Mouse (Mus musculus) hindbrain, embryonic 16.5 days (tissue): ENCODE measurements around the gene Mettl16. TPM values are rescaled to one million over a fixed set of nuclear protein-coding genes. Genes with fewer than 3 reads are reported as not detected.
A peak's percentile ranks its signal among the peaks of the same experiment; 100 is the strongest.
"Not testable (repeated sequence)": the region's sequence is repeated elsewhere in the genome, so short reads cannot be mapped to it uniquely, and the experiment has no call there.

Source experiments
- ATAC-seq: fragments of 200-750 bp; cut with Nextera tagmentation; 2 replicates; pipeline ENCODE4 v1.8.0; 2017; ENCODE audit warnings: moderate TSS enrichment, moderate library complexity
- H3K27ac ChIP-seq: fragments of 300-500 bp; sonication (generic); 2 replicates; pipeline ENCODE4 v1.5.1; 2014; ENCODE audit warnings: low read depth, mild to moderate bottlenecking, control low read depth, low read length, moderate library complexity
- H3K27me3 ChIP-seq: fragments of 300-500 bp; sonication (generic); replicated peaks from 2 replicates; pipeline ENCODE4 v1.6.1; 2014; ENCODE audit warnings: low read length; ENCODE audit not compliant: control insufficient read depth, insufficient read depth
- H3K36me3 ChIP-seq: fragments of 300-500 bp; sonication (generic); 2 replicates; pipeline ENCODE4 v1.6.1; 2014; ENCODE audit warnings: mild to moderate bottlenecking, low read length, moderate library complexity, mixed read lengths; ENCODE audit not compliant: control insufficient read depth, insufficient read depth
- H3K4me1 ChIP-seq: fragments of 300-500 bp; sonication (generic); 2 replicates; pipeline ENCODE4 v1.6.1; 2014; ENCODE audit warnings: low read depth, low read length; ENCODE audit not compliant: control insufficient read depth, insufficient read depth
- H3K4me2 ChIP-seq: fragments of 300-500 bp; sonication (generic); 2 replicates; pipeline ENCODE4 v1.6.1; 2014; ENCODE audit warnings: mild to moderate bottlenecking, low read length, control low read depth, moderate library complexity
- H3K4me3 ChIP-seq: fragments of 300-500 bp; sonication (generic); 2 replicates; pipeline ENCODE4 v1.5.1; 2014; ENCODE audit warnings: mild to moderate bottlenecking, low read length, control low read depth, moderate library complexity
- H3K9ac ChIP-seq: fragments of 300-500 bp; sonication (generic); 2 replicates; pipeline ENCODE4 v1.6.1; 2014; ENCODE audit warnings: low read depth, mild to moderate bottlenecking, control low read depth, low read length, moderate library complexity
- H3K9me3 ChIP-seq: fragments of 300-500 bp; sonication (generic); 2 replicates; pipeline ENCODE4 v1.6.1; 2014; ENCODE audit warnings: mild to moderate bottlenecking, low read length, moderate library complexity; ENCODE audit not compliant: control insufficient read depth
- WGBS: fragments of 180-500 bp; shearing (Covaris S2); extraction: QIAGEN DNeasy Blood & Tissue Kit; methylation state at CpG from one replicate; pipeline ENCODE4 v1.1.7; 2014; 5-methylcytosine and 5-hydroxymethylcytosine counted together
- polyA plus RNA-seq: library from polyadenylated mRNA; unstranded; fragments of >200 nt; fragmentation: Nextera tagmentation; extraction: Ambion mirVana; gene quantifications from 2 replicates; pipeline ENCODE4 v1.2.1, GENCODE M21; 2015

Mettl16 gene
- polyA plus RNA-seq, 1 experiment from 2014 or later: 52.2 TPM

DNA sequence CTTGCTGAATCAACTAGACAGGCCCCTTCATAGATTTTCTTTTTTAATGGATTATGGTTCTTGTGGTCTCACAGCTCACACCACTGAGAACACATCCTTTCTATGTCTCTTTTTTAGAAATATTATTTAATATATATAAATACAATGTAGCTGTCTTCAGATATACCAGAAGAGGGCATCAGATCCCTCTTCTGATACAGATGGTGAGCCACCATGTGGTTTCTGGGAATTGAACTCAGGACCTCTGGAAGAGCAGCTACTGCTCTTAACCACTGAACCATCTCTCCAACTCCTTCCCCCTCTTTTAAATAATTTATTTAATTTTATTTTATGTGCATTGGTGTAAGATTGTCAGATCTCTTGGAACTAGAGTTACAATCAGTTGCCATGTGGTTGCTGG is 39.5 kb downstream of the Mettl16 start:
- ATAC-seq: no peak
- Histone ChIP-seq H3K27ac (no peak overlapping the region), H3K27me3 (no peaks in the 10 kb centered on the region), H3K4me2 (no peak overlapping the region), H3K4me3 (no peak overlapping the region), H3K9me3 (no peaks in the 10 kb centered on the region), H3K4me1 (no peaks in the 10 kb centered on the region), H3K36me3 (peaks cover 10% of the 10 kb centered on the region), H3K9ac (no peak overlapping the region)

DNA sequence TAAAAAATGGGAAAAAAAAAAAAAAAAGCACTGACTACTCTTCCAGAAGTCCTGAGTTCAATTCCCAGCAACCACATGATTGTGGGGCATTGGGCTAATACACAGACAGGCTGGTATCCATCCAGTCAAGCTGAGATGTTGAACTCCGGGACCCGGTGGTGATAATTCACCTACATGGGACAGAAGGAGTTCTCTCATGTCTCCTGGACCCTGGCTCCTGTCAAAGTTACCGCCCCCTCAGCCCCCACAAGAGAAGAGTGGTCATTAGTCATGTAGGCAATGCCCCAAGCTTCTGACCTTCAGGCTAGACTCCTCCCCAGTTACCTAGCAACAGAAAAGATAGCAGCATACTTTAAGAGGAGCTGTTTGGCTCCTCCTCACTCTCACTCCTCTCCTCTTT is 40.4 kb downstream of the Mettl16 start:
- H3K27me3 ChIP-seq, ATAC-seq, H3K27ac ChIP-seq, H3K4me2 ChIP-seq, H3K36me3 ChIP-seq, H3K4me1 ChIP-seq, H3K9me3 ChIP-seq, H3K9ac ChIP-seq, H3K4me3 ChIP-seq: not testable (repeated sequence)
- WGBS: 54% methylated on average over 3 of the region's 3 CpGs

- no peak overlapping the region for H3K27ac ChIP-seq
- H3K9ac ChIP-seq: no peak overlapping the region
- no peak for ATAC-seq
- WGBS: 71% methylated on average over 5 of the region's 5 CpGs
- no peak overlapping the region for H3K4me2 ChIP-seq
- H3K4me1 ChIP-seq: no peaks in the 10 kb centered on the region
- peaks cover 3% of the 10 kb centered on the region; the same call in 1 of the 2 replicates for H3K36me3 ChIP-seq
- H3K27me3 ChIP-seq: no peaks in the 10 kb centered on the region
- no peaks in the 10 kb centered on the region for H3K9me3 ChIP-seq
- H3K4me3 ChIP-seq: no peak overlapping the region
Measured at GRCm38 (mm10) chr11:74811538-74811937, 40.9 kb downstream of the Mettl16 start.

GRCm38 (mm10) chr11:74815795-74816194 is 45.2 kb downstream of the Mettl16 start:
- Histone ChIP-seq H3K36me3 (0 out of 2 replicates have a peak, but pooled peaks cover 10% of the 10 kb centered on the region), H3K9ac (no peak overlapping the region), H3K4me1 (no peaks in the 10 kb centered on the region), H3K9me3 (no peaks in the 10 kb centered on the region), H3K4me2 (no peak overlapping the region), H3K4me3 (no peak overlapping the region), H3K27ac (no peak overlapping the region), H3K27me3 (no peaks in the 10 kb centered on the region)
- ATAC-seq: no peak

DNA sequence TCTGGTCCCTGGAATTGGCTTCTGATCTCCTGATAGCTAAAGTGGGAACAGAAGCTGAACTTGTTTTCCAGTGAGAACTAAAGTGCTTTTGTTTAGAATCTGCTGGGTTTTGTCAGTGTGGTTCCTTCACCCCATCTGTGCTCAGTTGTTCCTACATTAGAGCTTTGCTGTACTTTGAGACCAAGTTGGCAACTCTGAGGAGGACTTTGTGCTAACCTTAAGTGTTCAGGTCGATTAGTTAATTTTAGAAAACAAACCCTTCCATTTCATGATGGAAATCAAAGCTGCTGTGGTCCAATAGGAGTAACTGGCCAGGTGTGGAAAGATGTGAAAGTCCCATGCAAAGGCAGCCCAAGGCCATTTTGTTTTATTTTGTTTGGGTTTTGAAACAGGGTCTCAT is 50.3 kb downstream of the Mettl16 start:
- Histone ChIP-seq H3K4me2 (no peak overlapping the region), H3K36me3 (0 out of 2 replicates have a peak, but pooled peaks cover 10% of the 10 kb centered on the region), H3K9me3 (no peaks in the 10 kb centered on the region), H3K27ac (no peak overlapping the region), H3K4me3 (no peak overlapping the region), H3K4me1 (no peaks in the 10 kb centered on the region), H3K27me3 (no peaks in the 10 kb centered on the region), H3K9ac (no peak overlapping the region)
- ATAC-seq: no peak
- 69% methylated on average over 1 of the region's 1 CpGs for WGBS

GRCm38 (mm10) chr11:74821463-74821862 is 50.8 kb downstream of the Mettl16 start:
- peak; percentile 54; the same call in 1 of the 2 replicates for ATAC-seq

DNA sequence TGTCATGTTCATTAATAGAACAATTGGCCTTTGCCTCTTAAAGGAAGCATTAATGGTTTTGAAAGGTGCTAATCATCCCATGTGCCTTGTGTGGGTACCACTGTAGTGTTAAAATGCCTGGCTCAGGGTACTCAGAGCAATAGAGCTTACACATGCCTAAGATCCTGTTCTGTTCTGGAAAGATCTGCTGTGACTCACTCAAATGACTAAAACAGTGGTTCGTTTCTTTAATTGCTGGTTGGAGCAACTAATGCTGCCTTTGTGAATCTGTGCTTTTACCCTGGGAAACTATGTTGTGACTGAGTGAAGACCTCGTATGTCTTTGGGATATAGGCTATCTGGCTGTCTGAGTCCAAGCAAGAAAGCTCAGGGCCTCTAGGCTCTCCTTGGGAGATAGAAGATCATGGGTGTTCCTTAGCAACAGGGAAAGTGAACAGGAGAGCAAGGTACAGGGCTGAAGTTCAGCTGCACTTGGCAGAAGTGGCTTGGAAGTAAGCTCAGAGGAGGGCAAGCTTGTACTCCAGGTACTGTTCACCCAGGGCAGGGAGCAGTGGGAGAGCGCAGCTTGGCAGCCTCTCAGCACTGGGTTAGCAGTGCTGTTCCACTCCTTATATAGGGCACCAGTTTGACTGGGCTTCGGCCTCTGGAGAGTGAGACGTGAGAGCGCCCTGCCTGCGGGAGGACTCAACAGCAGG is 52.3 kb downstream of the Mettl16 start:
- 79% methylated on average over 7 of the region's 7 CpGs for WGBS
- Histone ChIP-seq H3K36me3 (0 out of 2 replicates have a peak, but pooled peaks cover 4% of the 10 kb centered on the region), H3K4me1 (no peaks in the 10 kb centered on the region), H3K27me3 (no peaks in the 10 kb centered on the region), H3K9ac (no peak overlapping the region), H3K27ac (no peak overlapping the region), H3K4me3 (no peak overlapping the region), H3K9me3 (no peaks in the 10 kb centered on the region), H3K4me2 (no peak overlapping the region)
- no peak for ATAC-seq

More at GRCm38 (mm10) chr11:74821463-74821862, 50.8 kb downstream of the Mettl16 start:
- Histone ChIP-seq H3K27ac (no peak overlapping the region), H3K27me3 (no peaks in the 10 kb centered on the region), H3K9me3 (no peaks in the 10 kb centered on the region), H3K36me3 (0 out of 2 replicates have a peak, but pooled peaks cover 10% of the 10 kb centered on the region), H3K4me3 (no peak overlapping the region), H3K4me1 (no peaks in the 10 kb centered on the region), H3K9ac (no peak overlapping the region), H3K4me2 (no peak overlapping the region)
- 25% methylated on average over 1 of the region's 1 CpGs for WGBS

DNA sequence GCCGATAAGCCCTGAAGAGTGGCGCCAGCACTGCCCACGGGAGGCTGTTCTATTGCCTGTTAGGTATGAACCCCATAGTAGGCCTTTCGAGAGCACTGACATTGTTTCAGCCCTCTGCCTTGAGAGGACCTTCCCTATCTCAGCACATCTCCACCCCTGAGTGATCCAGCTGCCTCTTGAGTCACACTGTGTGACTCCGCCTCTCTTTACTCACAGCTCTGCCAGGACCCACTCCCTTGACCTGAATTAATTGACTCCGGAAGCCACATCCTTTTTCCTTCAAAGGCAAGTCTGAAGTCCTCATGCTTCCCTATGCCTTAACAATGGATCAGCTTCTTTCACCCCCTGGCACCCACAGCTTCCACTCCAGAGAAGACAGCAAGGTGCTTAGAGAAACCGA is 55.5 kb downstream of the Mettl16 start:
- H3K9me3 ChIP-seq: no peaks in the 10 kb centered on the region
- H3K27ac ChIP-seq: no peak overlapping the region
- peaks cover 8% of the 10 kb centered on the region for H3K4me1 ChIP-seq
- no peak overlapping the region for H3K4me2 ChIP-seq
- ATAC-seq: no peak
- no peak overlapping the region for H3K4me3 ChIP-seq
- H3K27me3 ChIP-seq: no peaks in the 10 kb centered on the region
- WGBS: 66% methylated on average over 7 of the region's 7 CpGs
- no peaks in the 10 kb centered on the region for H3K36me3 ChIP-seq
- no peak overlapping the region for H3K9ac ChIP-seq

GRCm38 (mm10) chr11:74826702-74827101 is 56.1 kb downstream of the Mettl16 start:
- no peak overlapping the region for H3K4me3 ChIP-seq
- H3K9ac ChIP-seq: no peak overlapping the region
- no peak overlapping the region for H3K27ac ChIP-seq
- WGBS: 87% methylated on average over 5 of the region's 5 CpGs
- no peaks in the 10 kb centered on the region for H3K27me3 ChIP-seq
- H3K4me1 ChIP-seq: peaks cover 8% of the 10 kb centered on the region
- H3K9me3 ChIP-seq: no peaks in the 10 kb centered on the region
- no peaks in the 10 kb centered on the region for H3K36me3 ChIP-seq
- no peak for ATAC-seq
- no peak overlapping the region for H3K4me2 ChIP-seq
